Mouse (Mus musculus): ENCODE measurements around the gene Trim14.

DNA sequence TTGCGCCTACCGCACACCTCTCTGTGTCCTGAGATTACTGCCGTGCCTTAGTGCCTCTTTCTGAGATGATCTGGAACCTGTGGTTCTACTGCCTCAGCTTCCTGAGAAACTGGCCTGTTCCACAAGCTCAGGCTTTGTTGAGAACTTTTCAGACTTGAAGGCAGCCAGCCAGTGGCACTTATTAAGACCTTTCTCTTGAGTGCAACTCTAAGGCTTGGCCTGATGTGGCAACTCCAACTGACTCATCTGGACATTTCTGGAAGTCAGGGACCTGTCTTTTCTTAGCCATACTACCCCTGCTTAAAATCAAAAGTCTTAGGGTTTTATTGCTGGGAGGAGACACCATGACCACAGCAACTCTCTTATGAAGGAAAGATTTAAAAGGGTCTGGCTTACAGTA, 78.8 kb downstream of the Trim14 start:
- no peak for TF ChIP-seq CTCF (IDR thresholded peaks at IDR 0.05; ENCODE audit: extremely low read depth, insufficient read length, insufficient replicate concordance, low read depth, low read length)
- no peak for TF ChIP-seq POLR2A (IDR thresholded peaks at IDR 0.05; ENCODE audit: low read depth, low read length)
